Mouse (Mus musculus) limb, embryonic 15.5 days (tissue): ENCODE measurements around the gene Sdc3. TPM values are rescaled to one million over a fixed set of nuclear protein-coding genes. Genes with fewer than 3 reads are reported as not detected.

Experiments used
- ATAC-seq: fragments of 200-750 bp; cut with Nextera tagmentation; 2 replicates; pipeline ENCODE4 v1.8.0; 2017; ENCODE audit warnings: low read depth, moderate TSS enrichment; ENCODE audit not compliant: insufficient number of reproducible peaks, low FRiP score, low TSS enrichment
- H3K27ac ChIP-seq: fragments of 300-500 bp; sonication (generic); 2 replicates; pipeline ENCODE4 v1.5.1; 2015; ENCODE audit warnings: moderate library complexity, mild to moderate bottlenecking, inconsistent platforms
- H3K27me3 ChIP-seq: fragments of 300-500 bp; sonication (generic); 2 replicates; pipeline ENCODE4 v1.6.1; 2015; ENCODE audit warnings: inconsistent platforms
- H3K36me3 ChIP-seq: fragments of 300-500 bp; sonication (generic); 2 replicates; pipeline ENCODE4 v1.6.1; 2015; ENCODE audit warnings: inconsistent platforms
- H3K4me1 ChIP-seq: fragments of 300-500 bp; sonication (generic); 2 replicates; pipeline ENCODE4 v1.6.1; 2015; ENCODE audit warnings: inconsistent platforms
- H3K4me2 ChIP-seq: fragments of 300-500 bp; sonication (generic); 2 replicates; pipeline ENCODE4 v1.6.1; 2015; ENCODE audit warnings: mild to moderate bottlenecking, inconsistent platforms
- H3K4me3 ChIP-seq: fragments of 300-500 bp; sonication (generic); 2 replicates; pipeline ENCODE4 v1.5.1; 2015; ENCODE audit warnings: mild to moderate bottlenecking, inconsistent platforms
- H3K9ac ChIP-seq: fragments of 300-500 bp; sonication (generic); 2 replicates; pipeline ENCODE4 v1.6.1; 2015; ENCODE audit warnings: inconsistent platforms
- H3K9me3 ChIP-seq: fragments of 300-500 bp; sonication (generic); 2 replicates; pipeline ENCODE4 v1.6.1; 2016; ENCODE audit warnings: inconsistent platforms
- WGBS: fragments of 180-500 bp; shearing (Covaris S2); methylation state at CpG from one replicate; pipeline ENCODE4 v1.1.7; 2015; 5-methylcytosine and 5-hydroxymethylcytosine counted together
- polyA plus RNA-seq: library from polyadenylated mRNA; unstranded; fragments of >200 nt; fragmentation: Nextera tagmentation; extraction: Ambion mirVana; gene quantifications from 2 replicates; pipeline ENCODE4 v1.2.1, GENCODE M21; 2015

Gene Sdc3
- polyA plus RNA-seq, 1 experiment from 2014 or later, result 39.4 TPM

- peak overlapping the region; percentile 26 for H3K4me2 ChIP-seq
- H3K36me3 ChIP-seq, result no peaks in the 10 kb centered on the region
- ATAC-seq, result peak; percentile 35
- H3K4me3 ChIP-seq, result no peak overlapping the region
- no peak overlapping the region for H3K9ac ChIP-seq
- 20% methylated on average over 15 of the region's 15 CpGs for WGBS
- no peaks in the 10 kb centered on the region for H3K27me3 ChIP-seq
- H3K27ac ChIP-seq, result peak overlapping the region; percentile 81
- peaks cover 90% of the 10 kb centered on the region for H3K4me1 ChIP-seq
- no peaks in the 10 kb centered on the region for H3K9me3 ChIP-seq
These were observed 5.1 kb downstream of the Sdc3 start for GRCm38 (mm10) chr4:130797201-130798051.

- Histone ChIP-seq H3K4me2 (no peak overlapping the region), H3K9ac (no peak overlapping the region), H3K4me3 (no peak overlapping the region), H3K9me3 (no peaks in the 10 kb centered on the region), H3K4me1 (peaks cover 90% of the 10 kb centered on the region), H3K27ac (peak overlapping the region; percentile 81), H3K27me3 (no peaks in the 10 kb centered on the region), H3K36me3 (peaks cover 3% of the 10 kb centered on the region; the same call in 1 of the 2 replicates)
- ATAC-seq, result no peak
- 26% methylated on average over 1 of the region's 1 CpGs for WGBS
These were observed 6.1 kb downstream of the Sdc3 start for GRCm38 (mm10) chr4:130798416-130798815.

GRCm38 (mm10) chr4:130799118-130799517, 6.8 kb downstream of the Sdc3 start:
- no peak for ATAC-seq
- no peak overlapping the region for H3K4me3 ChIP-seq
- H3K36me3 ChIP-seq, result peaks cover 3% of the 10 kb centered on the region; the same call in 1 of the 2 replicates
- H3K9ac ChIP-seq, result no peak overlapping the region
- no peaks in the 10 kb centered on the region for H3K27me3 ChIP-seq
- 37% methylated on average over 4 of the region's 4 CpGs for WGBS
- H3K27ac ChIP-seq, result peak overlapping the region; percentile 81
- H3K4me1 ChIP-seq, result peaks cover 93% of the 10 kb centered on the region
- no peaks in the 10 kb centered on the region for H3K9me3 ChIP-seq
- H3K4me2 ChIP-seq, result no peak overlapping the region

- H3K4me3 ChIP-seq, result no peak overlapping the region
- peak overlapping the region; percentile 81; the same call in 1 of the 2 replicates for H3K27ac ChIP-seq
- WGBS, result 68% methylated on average over 5 of the region's 5 CpGs
- H3K9ac ChIP-seq, result no peak overlapping the region
- H3K9me3 ChIP-seq, result no peaks in the 10 kb centered on the region
- peaks cover 3% of the 10 kb centered on the region; the same call in 1 of the 2 replicates for H3K36me3 ChIP-seq
- no peak for ATAC-seq
- H3K4me1 ChIP-seq, result peaks cover 93% of the 10 kb centered on the region
- no peak overlapping the region for H3K4me2 ChIP-seq
- no peaks in the 10 kb centered on the region for H3K27me3 ChIP-seq
These were observed 7.2 kb downstream of the Sdc3 start for GRCm38 (mm10) chr4:130799582-130799981.

GRCm38 (mm10) chr4:130800147-130800546, 7.8 kb downstream of the Sdc3 start:
- Histone ChIP-seq H3K27ac (no peak overlapping the region), H3K27me3 (no peaks in the 10 kb centered on the region), H3K36me3 (peaks cover 3% of the 10 kb centered on the region; the same call in 1 of the 2 replicates), H3K9ac (no peak overlapping the region), H3K4me2 (no peak overlapping the region), H3K4me1 (peaks cover 93% of the 10 kb centered on the region), H3K9me3 (no peaks in the 10 kb centered on the region), H3K4me3 (no peak overlapping the region)
- 80% methylated on average over 6 of the region's 6 CpGs for WGBS
- ATAC-seq, result no peak

GRCm38 (mm10) chr4:130801198-130801597, 8.9 kb downstream of the Sdc3 start:
- Histone ChIP-seq H3K9me3 (no peaks in the 10 kb centered on the region), H3K9ac (no peak overlapping the region), H3K27ac (no peak overlapping the region), H3K4me1 (peaks cover 92% of the 10 kb centered on the region), H3K4me2 (no peak overlapping the region), H3K27me3 (no peaks in the 10 kb centered on the region), H3K36me3 (peaks cover 3% of the 10 kb centered on the region; the same call in 1 of the 2 replicates), H3K4me3 (no peak overlapping the region)
- WGBS, result 86% methylated on average over 5 of the region's 5 CpGs
- no peak for ATAC-seq

- H3K36me3 ChIP-seq, result peaks cover 3% of the 10 kb centered on the region; the same call in 1 of the 2 replicates
- H3K27ac ChIP-seq, result no peak overlapping the region
- no peak for ATAC-seq
- no peak overlapping the region for H3K4me3 ChIP-seq
- no peaks in the 10 kb centered on the region for H3K9me3 ChIP-seq
- 59% methylated on average over 10 of the region's 10 CpGs for WGBS
- H3K27me3 ChIP-seq, result no peaks in the 10 kb centered on the region
- H3K9ac ChIP-seq, result no peak overlapping the region
- no peak overlapping the region for H3K4me2 ChIP-seq
- H3K4me1 ChIP-seq, result peaks cover 89% of the 10 kb centered on the region
These were observed 9.4 kb downstream of the Sdc3 start for GRCm38 (mm10) chr4:130801624-130802329.

- no peak overlapping the region for H3K27ac ChIP-seq
- H3K27me3 ChIP-seq, result no peaks in the 10 kb centered on the region
- 79% methylated on average over 2 of the region's 2 CpGs for WGBS
- H3K9ac ChIP-seq, result no peak overlapping the region
- H3K36me3 ChIP-seq, result peaks cover 3% of the 10 kb centered on the region; the same call in 1 of the 2 replicates
- no peaks in the 10 kb centered on the region for H3K9me3 ChIP-seq
- no peak overlapping the region for H3K4me2 ChIP-seq
- ATAC-seq, result no peak
- peaks cover 70% of the 10 kb centered on the region for H3K4me1 ChIP-seq
- H3K4me3 ChIP-seq, result no peak overlapping the region
These were observed 11.3 kb downstream of the Sdc3 start for GRCm38 (mm10) chr4:130803591-130803990.

GRCm38 (mm10) chr4:130804292-130804691, 12.0 kb downstream of the Sdc3 start:
- H3K9ac ChIP-seq, result no peak overlapping the region
- H3K36me3 ChIP-seq, result peaks cover 3% of the 10 kb centered on the region; the same call in 1 of the 2 replicates
- WGBS, result 78% methylated on average over 2 of the region's 2 CpGs
- ATAC-seq, result no peak
- H3K27me3 ChIP-seq, result no peaks in the 10 kb centered on the region
- H3K27ac ChIP-seq, result peak overlapping the region; percentile 69
- no peak overlapping the region for H3K4me3 ChIP-seq
- no peaks in the 10 kb centered on the region for H3K9me3 ChIP-seq
- peaks cover 63% of the 10 kb centered on the region for H3K4me1 ChIP-seq
- no peak overlapping the region for H3K4me2 ChIP-seq

- H3K27ac ChIP-seq, result peak overlapping the region; percentile 69
- WGBS, result 57% methylated on average over 7 of the region's 7 CpGs
- ATAC-seq, result no peak
These were observed 12.5 kb downstream of the Sdc3 start for GRCm38 (mm10) chr4:130804771-130805361.

GRCm38 (mm10) chr4:130805746-130806145, 13.4 kb downstream of the Sdc3 start:
- H3K36me3 ChIP-seq, result peaks cover 3% of the 10 kb centered on the region; the same call in 1 of the 2 replicates
- 75% methylated on average over 7 of the region's 7 CpGs for WGBS
- no peak overlapping the region for H3K4me3 ChIP-seq
- H3K4me1 ChIP-seq, result peaks cover 55% of the 10 kb centered on the region
- H3K9ac ChIP-seq, result no peak overlapping the region
- ATAC-seq, result no peak
- H3K27ac ChIP-seq, result no peak overlapping the region
- H3K27me3 ChIP-seq, result no peaks in the 10 kb centered on the region
- no peaks in the 10 kb centered on the region for H3K9me3 ChIP-seq
- H3K4me2 ChIP-seq, result no peak overlapping the region

More at GRCm38 (mm10) chr4:130804771-130805361, 12.5 kb downstream of the Sdc3 start:
- no peak overlapping the region for H3K9ac ChIP-seq
- no peak overlapping the region for H3K4me2 ChIP-seq
- no peaks in the 10 kb centered on the region for H3K9me3 ChIP-seq
- no peaks in the 10 kb centered on the region for H3K27me3 ChIP-seq
- peaks cover 62% of the 10 kb centered on the region for H3K4me1 ChIP-seq
- H3K4me3 ChIP-seq, result no peak overlapping the region
- H3K36me3 ChIP-seq, result peaks cover 3% of the 10 kb centered on the region; the same call in 1 of the 2 replicates
